Mouse (Mus musculus): ENCODE measurements around the gene Dnaaf5.

The Dnaaf5 gene

DNA sequence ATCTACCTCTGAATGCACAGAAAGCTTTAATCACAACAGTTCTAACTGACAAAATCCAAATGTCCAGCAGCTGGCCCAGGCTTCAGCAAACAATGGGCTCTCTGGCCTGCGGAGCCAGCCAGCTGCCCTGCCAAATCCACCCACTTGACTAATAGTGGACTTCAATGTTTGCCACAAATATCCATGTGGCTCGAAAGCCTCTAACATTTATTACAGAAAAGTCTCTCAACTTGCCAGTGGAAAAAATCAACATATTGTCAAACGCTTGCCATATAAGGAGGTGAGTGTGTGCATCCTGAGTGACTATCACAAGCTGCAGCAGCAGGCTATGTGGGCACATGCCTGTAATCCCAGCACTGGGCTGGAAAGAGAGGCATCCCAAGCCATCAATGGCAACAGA is 48.8 kb downstream of the Dnaaf5 start:
- DNase-seq (ENCODE audit: low read depth): no peak

DNA sequence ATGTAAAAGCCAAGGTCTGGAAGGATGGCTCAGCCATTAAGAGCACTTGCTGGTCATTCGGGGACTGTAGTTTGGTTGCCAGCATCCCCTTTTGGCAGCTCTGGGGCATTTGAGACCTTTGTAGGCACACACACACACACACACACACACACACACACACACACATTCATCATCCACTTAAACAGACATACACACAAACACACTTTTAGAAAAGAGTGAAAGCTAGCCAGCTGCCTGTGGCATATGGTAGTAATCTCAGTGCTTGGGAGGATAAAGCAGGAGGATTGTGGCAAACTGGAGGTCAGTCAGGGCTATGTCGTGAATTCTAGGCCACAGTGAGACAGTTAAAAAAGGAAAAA is 49.6 kb downstream of the Dnaaf5 start:
- no peak for DNase-seq (ENCODE audit: low read depth)

DNA sequence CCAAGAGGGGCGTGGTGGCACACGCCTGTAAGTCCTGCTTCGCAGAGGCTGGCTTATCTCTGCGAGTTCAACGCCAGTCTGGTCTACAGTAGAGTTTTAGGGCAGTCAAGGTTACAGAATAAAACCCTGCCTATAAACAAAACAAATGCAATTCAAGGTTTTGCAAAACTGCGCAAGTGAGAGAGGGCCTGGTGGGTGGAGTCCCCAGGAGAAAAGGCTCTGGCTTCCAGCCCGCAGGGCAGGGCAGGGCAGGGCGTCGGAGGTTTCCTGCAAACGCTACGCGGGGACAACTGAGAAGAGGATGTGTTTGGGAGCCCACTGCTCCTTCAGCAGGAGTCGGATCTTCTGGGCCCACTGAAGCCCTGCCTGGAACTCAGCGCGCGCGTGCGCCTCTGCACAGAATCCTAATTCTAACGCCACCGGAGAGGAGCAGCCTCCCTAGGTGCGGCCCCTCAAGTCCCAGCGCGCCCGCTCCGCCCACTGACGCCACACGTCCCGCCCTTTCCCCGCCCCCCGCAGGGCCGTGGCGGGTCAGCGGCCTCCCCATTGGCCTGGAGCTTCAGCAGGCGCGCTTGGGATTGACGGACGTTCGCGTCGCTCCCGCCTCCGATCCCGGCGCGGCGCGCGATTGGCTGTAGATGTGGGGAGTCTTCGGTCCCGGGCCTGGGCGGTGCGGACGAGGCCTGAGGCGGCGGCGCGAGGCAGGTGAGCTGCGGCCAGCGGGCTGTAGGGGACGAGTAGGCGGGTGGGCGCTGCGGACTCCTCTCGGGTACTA is 50.2 kb downstream of the Dnaaf5 start, which contains the start of gene Sun1:
Gene Sun1, plus strand, starts transcription at position 643 of the 775 bp plus-strand sequence.
- peak; percentile 97 for DNase-seq (ENCODE audit: low read depth)

DNA sequence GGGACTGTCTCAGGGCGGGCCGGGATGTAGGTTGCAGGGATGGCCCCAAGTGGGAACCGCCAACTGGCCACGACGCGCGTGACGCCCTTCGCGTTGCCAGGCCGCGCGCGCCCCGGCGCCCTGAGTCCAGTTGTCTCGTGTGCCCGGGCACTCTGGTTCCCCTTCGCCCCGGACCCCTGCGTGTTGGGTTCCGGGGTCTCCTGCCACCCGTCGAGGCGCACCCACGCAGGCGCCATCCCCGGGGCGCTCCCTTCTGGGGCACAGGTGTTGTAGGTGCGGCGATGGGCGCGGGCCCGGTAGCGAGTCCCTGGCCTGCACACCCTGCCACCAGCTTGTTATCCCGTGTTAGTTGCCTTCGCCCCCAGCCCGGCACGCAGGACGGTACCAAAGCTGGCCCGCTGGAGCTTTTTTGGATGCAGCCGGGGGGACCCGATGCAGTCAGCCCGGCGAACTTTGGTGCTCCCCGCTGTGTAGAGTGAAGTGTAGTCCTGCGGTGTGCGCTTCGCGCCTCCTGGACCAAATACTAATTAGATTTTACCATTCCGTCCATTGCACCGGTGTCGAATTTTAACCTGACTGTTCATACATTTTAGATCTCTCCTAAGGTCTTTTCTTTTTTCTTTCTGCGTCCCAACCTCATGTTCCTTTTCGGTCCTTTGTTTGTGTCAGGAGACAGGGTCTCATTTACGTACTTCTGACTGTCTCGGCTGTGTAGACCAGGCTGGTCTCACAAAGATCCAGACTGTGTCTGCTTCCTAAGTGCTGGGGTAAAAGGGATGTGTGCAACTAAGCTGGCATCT is 50.9 kb downstream of the Dnaaf5 start:
- DNase-seq (ENCODE audit: low read depth): no peak

DNA sequence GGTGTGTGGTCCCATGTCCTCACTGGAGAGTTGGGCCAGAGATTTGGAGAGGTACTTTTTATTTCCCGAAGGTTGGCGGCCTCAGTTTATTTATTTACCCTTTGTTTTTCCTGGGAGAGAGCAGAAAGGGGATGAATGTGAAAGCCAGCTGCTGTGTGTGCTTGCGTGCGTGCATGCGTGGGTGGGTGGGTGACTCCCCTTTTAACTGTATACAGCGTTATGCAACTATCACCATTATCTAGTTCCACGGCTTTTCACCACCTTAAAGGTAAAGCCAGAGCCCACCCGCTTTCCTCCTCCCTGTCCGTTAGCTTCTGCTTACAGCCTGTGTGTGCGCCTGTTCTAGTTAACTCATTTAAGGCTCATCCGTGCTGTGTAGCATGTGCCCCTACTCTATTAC is 52.1 kb downstream of the Dnaaf5 start:
- DNase-seq (ENCODE audit: low read depth): no peak

DNA sequence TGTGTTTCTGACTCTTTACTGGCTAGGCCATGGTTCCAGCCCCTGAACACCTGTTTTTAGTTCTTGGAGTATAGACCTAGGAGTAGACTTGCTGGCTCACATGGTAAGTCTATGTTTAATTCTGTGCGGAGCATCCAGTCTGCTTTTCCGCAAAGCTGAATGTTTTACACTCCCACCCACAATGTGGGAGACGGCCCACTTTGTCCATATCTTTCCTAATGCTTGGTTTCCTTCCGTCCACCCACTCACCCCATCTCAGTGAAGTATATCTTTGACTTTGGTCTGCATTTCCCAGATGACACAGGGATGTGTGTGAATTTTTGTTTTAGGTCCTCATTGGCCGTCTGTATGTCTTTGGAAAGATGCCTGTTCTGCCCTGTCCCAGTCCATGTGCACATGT is 53.3 kb downstream of the Dnaaf5 start:
- no peak for DNase-seq (ENCODE audit: low read depth)

DNA sequence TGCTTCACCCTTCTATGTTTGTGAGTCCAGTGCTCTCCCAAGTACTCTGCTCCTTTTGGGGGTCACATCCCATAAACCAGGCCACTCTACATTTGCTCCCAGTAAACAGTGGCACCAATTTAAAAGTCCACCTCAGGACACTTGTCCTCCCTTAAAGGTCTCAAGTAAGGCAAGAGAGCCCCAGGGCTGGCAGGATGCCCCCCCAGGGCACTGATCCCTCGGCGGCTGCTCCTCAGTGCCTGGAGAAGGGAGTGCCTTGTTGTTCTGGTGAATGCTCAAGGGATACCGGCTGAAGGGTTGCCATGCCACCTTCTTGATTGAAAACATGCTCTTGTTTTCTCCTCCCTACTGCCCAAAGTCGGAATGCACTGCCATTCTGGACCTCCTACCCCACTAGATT is 56.1 kb downstream of the Dnaaf5 start:
- DNase-seq (ENCODE audit: low read depth): no peak

DNA sequence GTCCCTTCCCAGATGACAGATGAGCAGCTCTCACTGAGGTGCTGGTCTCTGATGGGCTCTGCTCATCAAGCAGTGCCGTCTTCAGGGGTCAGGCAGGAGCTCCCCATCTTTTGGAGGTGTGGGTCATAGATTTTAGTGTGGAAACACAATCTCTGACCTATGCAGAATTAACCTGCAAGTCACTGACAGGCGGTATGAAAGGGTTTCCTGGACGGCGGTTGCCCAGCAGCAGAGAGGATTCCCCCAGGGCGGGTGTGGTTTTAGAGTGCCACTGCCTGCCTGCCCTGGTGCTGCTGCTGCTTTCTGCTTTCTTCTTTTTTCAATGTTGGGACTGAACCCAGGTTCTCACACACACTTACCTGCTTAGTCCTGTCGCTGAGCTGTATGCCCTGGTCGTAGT is 56.5 kb downstream of the Dnaaf5 start:
- DNase-seq (ENCODE audit: low read depth): peak; percentile 34

DNA sequence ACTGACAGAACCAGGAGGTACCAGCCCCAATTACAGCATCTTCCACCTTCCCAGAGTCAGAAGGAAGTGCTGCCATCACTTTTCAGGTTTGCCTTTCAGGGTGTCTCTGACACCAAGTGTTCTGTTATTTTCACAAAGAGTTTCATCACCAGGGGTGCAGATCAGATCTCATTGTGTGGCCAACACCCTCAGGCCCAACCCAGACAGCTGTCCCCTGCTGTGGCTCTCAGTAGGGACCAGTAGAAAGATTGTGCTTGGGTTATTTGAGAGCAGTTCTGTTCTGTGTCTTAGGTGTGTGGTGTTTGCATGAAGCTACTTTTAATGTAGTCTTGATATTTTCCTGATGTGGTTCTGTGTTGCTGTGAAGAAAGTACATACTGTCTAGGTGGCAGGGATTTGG is 58.2 kb downstream of the Dnaaf5 start:
- no peak for DNase-seq (ENCODE audit: low read depth)

DNA sequence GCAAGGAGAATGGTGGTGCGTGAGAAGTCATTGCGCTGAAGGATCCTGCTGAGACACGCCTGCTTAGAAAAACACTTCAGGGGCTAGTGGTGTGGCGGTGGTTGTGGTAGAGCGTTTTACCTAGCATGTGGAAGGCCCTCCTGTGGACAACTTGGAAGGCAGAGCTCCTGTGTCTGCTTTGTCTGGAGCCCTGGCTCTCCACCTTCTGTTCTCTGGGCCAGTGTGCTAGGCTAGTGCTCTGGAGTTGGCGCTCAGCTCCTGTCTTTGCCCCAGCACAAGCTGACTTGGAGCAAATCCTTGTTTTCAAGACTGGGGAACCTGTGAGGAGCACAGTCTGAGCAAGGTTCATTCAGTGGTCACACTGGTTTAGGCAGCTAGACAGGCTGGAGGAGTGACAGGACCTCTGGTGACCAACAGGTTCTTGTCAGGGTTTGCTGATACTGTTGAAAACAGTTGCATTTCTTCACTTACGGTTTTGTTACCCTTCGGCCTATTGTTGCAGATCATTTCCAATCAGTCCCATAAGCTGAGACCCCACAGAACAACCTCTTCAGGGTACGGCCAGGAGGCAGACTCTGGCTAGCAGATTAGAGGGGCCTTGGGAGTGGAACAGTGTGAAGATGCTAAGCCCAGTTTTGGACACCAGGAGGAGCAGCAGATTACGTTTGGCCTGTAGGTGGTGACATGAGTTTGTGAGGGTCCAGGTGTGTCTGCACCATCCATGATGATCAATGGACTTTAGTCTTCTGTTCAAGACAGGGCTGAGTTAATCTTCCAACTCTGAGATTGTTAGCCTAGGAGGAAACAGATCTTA is 59.1 kb downstream of the Dnaaf5 start:
- DNase-seq (ENCODE audit: low read depth): no peak

DNA sequence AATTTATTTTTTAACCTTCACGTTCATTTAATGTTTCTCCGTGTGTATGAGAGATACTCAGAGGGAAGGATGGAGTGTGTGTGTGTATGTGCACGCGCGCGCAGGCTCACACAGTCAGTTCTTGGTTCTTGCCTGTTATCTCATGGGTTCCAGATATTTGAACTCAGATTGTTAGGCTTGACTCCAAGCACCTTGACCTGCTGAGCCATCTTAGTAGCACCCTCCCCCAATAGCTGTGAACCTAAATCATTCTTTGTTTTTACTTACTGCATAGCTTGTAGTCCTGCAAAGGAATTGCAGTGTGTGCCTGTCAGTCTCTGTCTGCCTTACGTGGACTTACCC is 59.6 kb downstream of the Dnaaf5 start:
- DNase-seq (ENCODE audit: low read depth): no peak

DNA sequence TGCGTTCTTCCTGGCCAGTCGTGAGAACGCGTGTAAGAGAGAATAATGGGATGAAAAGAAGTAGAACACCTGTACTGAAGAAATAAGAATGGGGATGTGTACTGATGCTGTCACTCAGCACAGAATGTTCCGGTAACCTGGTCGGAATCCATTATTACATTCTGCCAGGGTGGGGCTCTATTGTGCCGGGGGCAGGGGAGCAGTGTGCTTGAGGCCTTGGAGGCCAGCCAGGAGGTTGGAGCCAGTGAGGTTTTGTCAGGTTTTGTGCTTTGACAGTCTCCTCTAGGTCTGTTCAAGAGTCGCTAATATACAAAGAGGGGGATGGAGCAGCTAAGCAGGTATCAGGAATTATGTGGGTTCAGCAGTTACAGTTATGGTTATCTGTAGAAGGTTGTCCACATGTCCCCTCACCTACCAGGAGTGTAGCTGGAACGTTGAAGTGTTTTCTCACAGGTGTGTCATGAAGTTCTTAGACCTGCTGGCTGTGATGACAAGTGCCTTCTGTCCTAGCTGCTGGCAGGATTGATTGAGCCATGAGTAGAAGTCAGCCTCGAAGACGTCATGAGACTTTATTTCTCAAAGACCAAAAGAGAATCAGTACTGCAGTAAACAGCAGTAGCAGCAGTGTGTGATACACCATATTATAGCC is 61.8 kb downstream of the Dnaaf5 start:
- DNase-seq (ENCODE audit: low read depth): no peak

DNA sequence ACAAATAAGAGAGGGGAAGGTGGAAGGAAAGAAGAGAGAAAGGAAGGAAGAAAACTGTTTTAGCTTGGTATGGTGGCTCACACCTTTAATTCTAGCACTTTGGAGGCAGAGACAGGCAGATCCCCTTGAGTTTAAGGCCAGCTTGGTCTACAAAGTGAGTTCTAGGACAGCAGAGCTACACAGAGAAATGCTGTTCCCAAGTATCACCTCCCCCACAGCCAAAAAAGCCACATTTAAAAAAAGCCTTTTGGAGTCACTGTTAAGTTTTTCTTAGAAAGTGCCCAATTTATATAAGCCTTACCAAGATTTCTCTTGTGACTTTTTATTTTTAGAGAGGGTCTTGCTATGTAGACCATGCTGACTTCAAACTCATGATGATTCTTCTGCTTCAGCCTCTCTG is 64.3 kb downstream of the Dnaaf5 start:
- no peak for DNase-seq (ENCODE audit: low read depth)

DNA sequence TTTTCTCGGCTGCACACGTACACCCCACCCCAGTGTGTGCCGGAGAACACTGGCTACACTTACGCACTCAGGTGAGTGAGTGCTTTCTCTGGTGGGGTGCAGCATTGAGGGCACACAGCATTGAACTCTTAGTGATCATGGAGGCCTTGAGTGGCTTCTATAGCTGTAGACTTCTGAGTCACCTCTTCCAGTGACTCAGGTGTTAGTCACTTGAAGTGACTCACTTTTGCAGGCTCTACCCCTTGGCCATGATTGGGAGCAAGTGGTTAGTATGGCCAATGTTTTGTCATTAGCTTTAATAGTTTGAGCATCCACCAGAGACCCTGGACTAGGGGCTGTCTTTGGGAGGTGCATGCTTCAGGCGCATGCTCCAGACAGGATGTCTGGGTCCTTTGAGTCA is 65.2 kb downstream of the Dnaaf5 start:
- DNase-seq (ENCODE audit: low read depth): peak; percentile 94

DNA sequence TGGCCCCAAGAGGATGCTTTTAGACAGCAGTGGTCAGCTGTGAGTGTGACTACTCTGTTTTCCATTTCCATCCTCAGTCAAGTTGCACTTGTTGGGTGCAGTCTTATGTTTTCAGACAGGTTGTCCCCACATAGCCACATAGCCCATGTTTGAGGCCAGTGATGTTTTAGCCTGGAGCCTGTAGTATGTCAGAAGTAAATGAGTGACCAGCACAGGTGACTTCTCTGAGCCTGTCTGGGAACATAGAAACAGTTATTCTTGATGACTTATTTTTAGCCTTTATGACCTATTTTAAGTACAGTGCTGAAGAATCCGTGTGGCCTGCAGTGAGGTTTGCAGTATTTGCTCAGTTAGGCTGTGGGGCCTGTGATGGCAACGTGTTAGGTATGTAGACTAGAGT is 66.1 kb downstream of the Dnaaf5 start:
- no peak for DNase-seq (ENCODE audit: low read depth)

DNA sequence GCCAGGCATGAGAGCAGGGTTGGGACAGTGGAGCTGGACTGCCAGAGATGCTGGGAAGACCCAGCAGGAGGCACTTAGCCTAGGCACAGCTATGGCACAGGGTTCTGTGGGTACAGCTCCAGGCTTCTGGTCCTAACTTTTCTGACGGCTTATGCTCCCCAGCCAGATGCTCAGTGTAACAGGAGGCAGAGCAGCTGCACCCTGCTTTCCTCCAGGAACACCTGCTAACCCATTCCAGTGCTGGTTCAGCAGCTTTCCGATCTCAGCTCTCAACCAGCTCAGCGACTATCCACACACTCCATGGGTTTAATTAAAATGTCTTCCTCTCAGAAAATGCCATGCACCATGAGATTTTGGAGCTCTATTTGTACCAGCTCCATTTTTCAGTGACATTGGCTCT is 66.8 kb downstream of the Dnaaf5 start:
- no peak for DNase-seq (ENCODE audit: low read depth)

DNA sequence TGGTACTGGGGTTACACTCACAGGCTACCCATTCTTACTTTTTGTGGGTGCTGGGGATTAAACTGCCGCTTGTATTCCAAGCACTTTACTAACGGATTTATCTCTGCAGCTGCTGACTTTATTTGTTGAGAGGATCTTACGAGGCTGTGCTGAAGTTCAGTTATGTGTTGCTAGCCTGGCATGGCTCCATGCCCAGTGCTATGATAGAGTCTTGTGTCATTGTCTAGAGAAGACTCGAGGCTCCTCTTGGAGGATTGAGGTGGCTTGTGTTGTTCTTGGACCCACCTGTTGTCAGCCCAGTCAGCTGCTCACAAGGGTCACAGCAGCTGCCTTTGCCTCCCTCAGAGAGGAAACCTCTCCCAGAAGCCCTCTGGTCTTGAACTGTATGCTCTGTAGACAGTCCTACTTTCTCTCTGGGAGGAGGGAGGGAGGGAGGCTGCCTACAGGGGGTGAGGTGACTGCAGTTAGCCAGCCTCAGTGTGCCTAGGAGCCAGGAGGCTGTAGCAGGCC is 70.0 kb downstream of the Dnaaf5 start:
- DNase-seq (ENCODE audit: low read depth): no peak

DNA sequence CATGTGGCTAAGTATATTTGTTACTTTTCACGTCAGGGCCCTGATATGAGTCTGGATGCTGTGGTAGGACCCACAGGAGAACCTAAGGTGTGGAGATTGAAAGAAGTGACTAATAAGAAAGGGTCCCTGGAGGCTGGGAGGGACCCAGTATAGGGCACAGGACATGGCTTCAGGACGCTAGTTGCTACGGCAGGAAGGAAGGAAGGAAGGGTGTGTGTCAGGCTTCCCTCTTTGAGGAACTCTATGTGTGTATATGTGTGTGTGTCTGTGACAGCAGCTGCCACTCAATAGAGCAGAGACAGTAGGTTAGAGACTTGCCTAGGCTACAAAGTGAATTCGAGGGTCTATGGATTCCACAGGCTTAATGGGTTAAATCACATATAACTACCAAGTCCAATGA is 70.6 kb downstream of the Dnaaf5 start:
- DNase-seq (ENCODE audit: low read depth): no peak

DNA sequence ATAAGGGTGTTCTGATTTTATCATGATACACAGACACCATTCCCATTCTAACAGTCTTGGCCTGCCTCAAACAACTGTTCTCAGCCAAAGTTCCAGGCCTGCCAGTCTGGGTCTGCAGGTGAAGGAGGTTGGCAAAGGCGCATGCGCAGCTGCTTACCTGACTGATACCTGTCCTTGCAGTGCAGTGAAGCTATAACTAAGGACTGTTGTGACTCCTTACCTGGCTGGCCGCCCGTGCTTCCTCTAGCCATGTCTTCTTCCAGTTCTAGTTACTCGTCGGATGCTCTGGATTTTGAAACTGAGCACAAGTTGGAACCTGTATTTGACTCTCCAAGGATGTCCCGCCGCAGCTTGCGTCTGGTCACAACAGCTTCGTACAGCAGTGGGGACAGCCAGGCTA is 73.3 kb downstream of the Dnaaf5 start:
- DNase-seq (ENCODE audit: low read depth): no peak

DNA sequence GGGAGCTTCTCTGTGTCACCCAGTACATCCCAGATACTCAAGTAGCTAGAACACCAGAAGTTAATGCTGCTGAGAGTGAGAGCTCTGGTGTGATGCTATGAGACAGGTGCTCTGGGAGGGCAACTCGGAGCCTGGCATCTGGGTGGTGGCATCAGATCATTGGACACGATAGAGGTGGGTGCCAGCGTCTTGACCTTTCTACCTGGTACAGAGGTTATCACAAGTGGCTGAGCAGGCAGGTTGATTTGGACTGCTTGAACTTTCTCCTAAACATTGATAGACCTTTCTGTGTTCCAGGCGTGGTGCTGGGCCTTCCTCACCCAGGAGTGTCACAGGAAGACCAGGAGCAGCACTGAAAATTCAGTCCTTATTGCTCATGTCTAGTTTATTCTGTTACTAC is 77.2 kb downstream of the Dnaaf5 start:
- DNase-seq (ENCODE audit: low read depth): no peak

DNA sequence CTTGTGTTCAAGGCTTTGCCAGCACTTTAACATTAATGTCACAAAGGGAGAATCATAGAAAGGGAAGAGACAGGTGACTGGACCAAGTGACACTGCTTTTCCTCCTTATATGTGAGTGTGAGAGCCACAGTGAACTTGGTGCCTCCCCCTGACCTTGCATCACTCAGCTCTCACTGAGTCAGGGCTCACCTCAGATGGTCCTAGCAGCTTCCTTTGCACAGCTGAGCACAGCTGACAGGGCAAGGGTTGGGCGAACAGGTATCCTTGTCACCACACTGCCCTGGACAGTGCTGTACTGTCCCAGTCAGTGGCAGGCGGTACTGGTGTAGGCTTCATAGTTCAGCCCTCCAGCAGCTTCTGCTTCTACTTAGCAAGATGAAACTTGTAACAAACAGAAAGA is 77.6 kb downstream of the Dnaaf5 start:
- DNase-seq (ENCODE audit: low read depth): no peak

DNA sequence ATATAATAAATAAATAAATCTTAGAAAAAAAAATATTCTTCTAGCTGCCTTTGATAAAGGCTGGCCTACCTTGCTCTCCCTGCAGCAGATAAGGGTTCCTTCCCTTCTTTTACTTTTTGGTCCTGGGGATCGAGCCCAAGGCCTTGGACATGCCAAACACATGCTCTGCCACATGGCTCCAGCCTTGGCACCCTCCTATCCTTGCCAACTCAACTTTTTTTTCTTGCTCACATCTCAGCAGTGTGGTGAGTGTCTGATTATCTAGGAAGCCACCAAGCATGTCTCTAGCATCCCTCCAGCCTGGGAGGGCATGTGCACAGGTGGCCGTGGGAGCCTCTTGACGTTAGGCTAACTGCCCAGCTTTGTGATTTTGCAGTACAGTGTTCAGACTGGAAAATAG is 78.3 kb downstream of the Dnaaf5 start:
- DNase-seq (ENCODE audit: low read depth): no peak
